Mouse (Mus musculus): ENCODE measurements around the gene Agbl2. TPM values are rescaled to one million over a fixed set of nuclear protein-coding genes. Genes with fewer than 3 reads are reported as not detected.

Agbl2 gene
- polyA plus RNA-seq, 1 experiment from 2014 or later: 0.65 TPM

GRCm38 (mm10) chr2:90846955-90847680 is 64.6 kb downstream of the Agbl2 start, which contains the start of gene Mtch2:
Gene Mtch2 (plus strand): TSS chr2:90847155.
- peaks cover 15% of the 10 kb centered on the region for H3K36me3 ChIP-seq
- no peaks in the 10 kb centered on the region for H3K27me3 ChIP-seq
- H3K9me3 ChIP-seq: no peaks in the 10 kb centered on the region
- H3K27ac ChIP-seq (replicated peaks): peak within 1 kb of the TSS; percentile 90
- H3K9ac ChIP-seq: peak within 1 kb of the TSS; percentile 87
- peaks cover 31% of the 10 kb centered on the region for H3K4me1 ChIP-seq (replicated peaks)
- WGBS: under 1% methylated on average over 63 of the region's 67 CpGs
- peak within 1 kb of the TSS; percentile 70 for H3K4me2 ChIP-seq
- ATAC-seq (ENCODE audit: low FRiP score, low read depth): peak; percentile 96
- H3K4me3 ChIP-seq: peak within 1 kb of the TSS; percentile 72

GRCm38 (mm10) chr2:90847681-90848050 is 65.1 kb downstream of the Agbl2 start:
- ATAC-seq (ENCODE audit: low FRiP score, low read depth): no peak
- peaks cover 16% of the 10 kb centered on the region for H3K36me3 ChIP-seq
- H3K27me3 ChIP-seq: no peaks in the 10 kb centered on the region
- no peaks in the 10 kb centered on the region for H3K9me3 ChIP-seq
- peaks cover 31% of the 10 kb centered on the region for H3K4me1 ChIP-seq (replicated peaks)
- H3K27ac ChIP-seq (replicated peaks): peak overlapping the region; percentile 90
- H3K4me2 ChIP-seq: peak overlapping the region; percentile 70
- H3K4me3 ChIP-seq: peak overlapping the region; percentile 72
- under 1% methylated on average over 13 of the region's 13 CpGs for WGBS
- H3K9ac ChIP-seq: peak overlapping the region; percentile 87

- H3K36me3 ChIP-seq: peaks cover 23% of the 10 kb centered on the region
- H3K9ac ChIP-seq: peak overlapping the region; percentile 87; the same call in 1 of the 2 replicates
- H3K4me2 ChIP-seq: peak overlapping the region; percentile 70
- H3K27me3 ChIP-seq: no peaks in the 10 kb centered on the region
- no peaks in the 10 kb centered on the region for H3K9me3 ChIP-seq
- H3K27ac ChIP-seq (replicated peaks): peak overlapping the region; percentile 90; the same call in 1 of the 2 replicates
- H3K4me1 ChIP-seq (replicated peaks): peaks cover 31% of the 10 kb centered on the region
- H3K4me3 ChIP-seq: peak overlapping the region; percentile 72
- no peak for ATAC-seq (ENCODE audit: low FRiP score, low read depth)
- 89% methylated on average over 5 of the region's 5 CpGs for WGBS
Measured at GRCm38 (mm10) chr2:90848331-90848730, 65.8 kb downstream of the Agbl2 start.

- Histone ChIP-seq H3K27me3 (no peaks in the 10 kb centered on the region), H3K4me2 (no peak overlapping the region), H3K36me3 (peaks cover 33% of the 10 kb centered on the region), H3K4me3 (no peak overlapping the region), H3K9ac (no peak overlapping the region), H3K4me1 (replicated peaks) (peaks cover 31% of the 10 kb centered on the region), H3K9me3 (no peaks in the 10 kb centered on the region), H3K27ac (replicated peaks) (no peak overlapping the region)
- no peak for ATAC-seq (ENCODE audit: low FRiP score, low read depth)
- 87% methylated on average over 1 of the region's 1 CpGs for WGBS
Measured at GRCm38 (mm10) chr2:90850401-90850800, 67.9 kb downstream of the Agbl2 start.

GRCm38 (mm10) chr2:90861486-90861885 is 79.0 kb downstream of the Agbl2 start:
- no peak for ATAC-seq (ENCODE audit: low FRiP score, low read depth)
- Histone ChIP-seq H3K9me3 (no peaks in the 10 kb centered on the region), H3K4me1 (replicated peaks) (no peaks in the 10 kb centered on the region), H3K27me3 (no peaks in the 10 kb centered on the region), H3K9ac (no peak overlapping the region), H3K4me3 (no peak overlapping the region), H3K36me3 (peaks cover 77% of the 10 kb centered on the region), H3K27ac (replicated peaks) (no peak overlapping the region), H3K4me2 (no peak overlapping the region)
- 96% methylated on average over 2 of the region's 2 CpGs for WGBS

- H3K4me3 ChIP-seq: no peak overlapping the region
- no peak overlapping the region for H3K9ac ChIP-seq
- peak overlapping the region; percentile 35; the same call in 1 of the 2 replicates for H3K27ac ChIP-seq (replicated peaks)
- no peaks in the 10 kb centered on the region for H3K9me3 ChIP-seq
- no peak overlapping the region for H3K4me2 ChIP-seq
- no peaks in the 10 kb centered on the region for H3K27me3 ChIP-seq
- peaks cover 78% of the 10 kb centered on the region for H3K36me3 ChIP-seq
- ATAC-seq (ENCODE audit: low FRiP score, low read depth): no peak
- H3K4me1 ChIP-seq (replicated peaks): no peaks in the 10 kb centered on the region
Measured at GRCm38 (mm10) chr2:90864184-90864583, 81.7 kb downstream of the Agbl2 start.

GRCm38 (mm10) chr2:90866524-90866923 is 84.0 kb downstream of the Agbl2 start:
- Histone ChIP-seq H3K4me3 (no peak overlapping the region), H3K36me3 (peaks cover 59% of the 10 kb centered on the region)
- ATAC-seq (ENCODE audit: low FRiP score, low read depth): peak; percentile 89

GRCm38 (mm10) chr2:90870136-90870601 is 87.6 kb downstream of the Agbl2 start:
- ATAC-seq (ENCODE audit: low FRiP score, low read depth): no peak
- Histone ChIP-seq H3K36me3 (peaks cover 27% of the 10 kb centered on the region), H3K9me3 (no peaks in the 10 kb centered on the region), H3K4me2 (no peak overlapping the region), H3K27me3 (no peaks in the 10 kb centered on the region), H3K4me1 (replicated peaks) (0 out of 2 replicates have a peak, but pooled peaks cover 4% of the 10 kb centered on the region), H3K27ac (replicated peaks) (no peak overlapping the region), H3K4me3 (no peak overlapping the region), H3K9ac (no peak overlapping the region)
- WGBS: 59% methylated on average over 4 of the region's 4 CpGs

More at GRCm38 (mm10) chr2:90866524-90866923, 84.0 kb downstream of the Agbl2 start:
- Histone ChIP-seq H3K4me1 (replicated peaks) (no peaks in the 10 kb centered on the region), H3K27ac (replicated peaks) (no peak overlapping the region), H3K9ac (no peak overlapping the region), H3K27me3 (no peaks in the 10 kb centered on the region), H3K9me3 (no peaks in the 10 kb centered on the region), H3K4me2 (no peak overlapping the region)
- 14% methylated on average over 3 of the region's 3 CpGs for WGBS

GRCm38 (mm10) chr2:90871180-90871961 is 88.8 kb downstream of the Agbl2 start:
- no peaks in the 10 kb centered on the region for H3K27me3 ChIP-seq
- no peak overlapping the region for H3K9ac ChIP-seq
- no peak for ATAC-seq (ENCODE audit: low FRiP score, low read depth)
- no peak overlapping the region for H3K4me2 ChIP-seq
- no peak overlapping the region; the same call in 1 of the 2 replicates for H3K27ac ChIP-seq (replicated peaks)
- 62% methylated on average over 8 of the region's 8 CpGs for WGBS
- 0 out of 2 replicates have a peak, but pooled peaks cover 4% of the 10 kb centered on the region for H3K4me1 ChIP-seq (replicated peaks)
- H3K9me3 ChIP-seq: no peaks in the 10 kb centered on the region
- H3K4me3 ChIP-seq: no peak overlapping the region
- H3K36me3 ChIP-seq: peaks cover 16% of the 10 kb centered on the region; the same call in 1 of the 2 replicates

- Histone ChIP-seq H3K9me3 (no peaks in the 10 kb centered on the region), H3K9ac (no peak overlapping the region), H3K36me3 (no peaks in the 10 kb centered on the region), H3K27me3 (no peaks in the 10 kb centered on the region), H3K4me3 (no peak overlapping the region), H3K4me2 (no peak overlapping the region), H3K4me1 (replicated peaks) (0 out of 2 replicates have a peak, but pooled peaks cover 6% of the 10 kb centered on the region), H3K27ac (replicated peaks) (no peak overlapping the region)
- WGBS: 83% methylated on average over 1 of the region's 1 CpGs
- ATAC-seq (ENCODE audit: low FRiP score, low read depth): no peak
Measured at GRCm38 (mm10) chr2:90874025-90874424, 91.5 kb downstream of the Agbl2 start.

- Histone ChIP-seq H3K36me3 (no peaks in the 10 kb centered on the region), H3K9ac (no peak overlapping the region), H3K9me3 (no peaks in the 10 kb centered on the region), H3K4me1 (replicated peaks) (0 out of 2 replicates have a peak, but pooled peaks cover 17% of the 10 kb centered on the region), H3K4me2 (no peak overlapping the region), H3K27ac (replicated peaks) (no peak overlapping the region), H3K27me3 (no peaks in the 10 kb centered on the region), H3K4me3 (no peak overlapping the region)
- WGBS: 64% methylated on average over 2 of the region's 2 CpGs
- no peak for ATAC-seq (ENCODE audit: low FRiP score, low read depth)
Measured at GRCm38 (mm10) chr2:90875239-90875638, 92.7 kb downstream of the Agbl2 start.
